ENCODE assay signal across 10 mouse cellular contexts in the genomic region with DNA sequence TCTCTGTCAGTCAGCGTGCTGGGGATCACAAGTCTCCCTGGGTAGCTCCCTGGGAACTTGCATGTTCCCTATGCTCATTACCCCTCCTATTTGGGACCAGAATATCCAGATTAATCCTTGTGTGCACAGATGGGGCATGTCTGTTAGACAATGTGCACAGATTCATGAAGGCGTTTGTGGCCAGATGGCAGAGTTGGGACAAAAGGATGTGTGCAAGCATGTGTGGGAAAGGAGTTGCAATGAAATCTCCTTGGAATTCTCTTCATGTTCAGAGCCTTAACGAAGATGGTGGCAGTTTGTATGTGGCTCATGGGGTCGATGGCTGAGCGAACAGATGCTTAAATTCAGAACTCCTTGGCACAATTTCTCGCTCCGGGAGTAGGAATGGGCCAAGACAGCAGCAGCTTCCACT.
DNase-seq lines count a peak whose midpoint lies in the region; ATAC-seq and TF ChIP-seq lines count a peak whose summit lies in the region.
"Had no signal": no experiment of that assay in that cellular context is flagged by ENCODE, and none has a peak within 500 bp of the region (broad histone marks: within the 10 kb centered on the region; RNA-seq: fewer than 3 reads in every experiment).

No protein-coding gene starts in this region.

- DNase-seq in cerebellum, postnatal 14 days = peak; percentile 27 to 36
- no peak for DNase-seq in cerebellum, adult 2 months
- peak; percentile 9 to 16 for DNase-seq in left cerebral cortex, adult 2 months (ENCODE audit: extremely low spot score in 1 of 2, low spot score in 2 of 2)
- DNase-seq in right cerebral cortex, adult 2 months (ENCODE audit: low spot score in 2 of 2) = peak; percentile 43 to 53
- no peak for DNase-seq in kidney, adult 8-10 months
- DNase-seq in ovary, postnatal 10 days (ENCODE audit: low spot score) = no peak

- H3K27ac ChIP-seq in cerebellum, adult 2 months (ENCODE audit: insufficient read depth, low read length) = no peak overlapping the region
- no peak overlapping the region for H3K27ac ChIP-seq in hindbrain, embryonic 13.5 days
- no peak overlapping the region for H3K27ac ChIP-seq in left cerebral cortex, adult 2 months
- H3K27ac ChIP-seq: liver, embryonic 15.5 days; stomach, embryonic 15.5 days had no signal

- ATAC-seq in hindbrain, embryonic 13.5 days (ENCODE audit: low FRiP score) = peak; percentile 71
- ATAC-seq in erythroid progenitor cell, adult 5-6 weeks (replicated peaks; ENCODE audit: low FRiP score, poor library complexity, severe bottlenecking) = no peak

- H3K9ac ChIP-seq in hindbrain, embryonic 13.5 days = no peak overlapping the region
- H3K9ac ChIP-seq: liver, embryonic 15.5 days; stomach, embryonic 15.5 days had no signal

- 23% methylated on average over 7 of the region's 7 CpGs for WGBS in cerebellum, adult 2 months
- 60% methylated on average over 7 of the region's 7 CpGs for WGBS in hindbrain, embryonic 13.5 days

- TF ChIP-seq POLR2A in cerebellum, adult 2 months (IDR thresholded peaks at IDR 0.05; ENCODE audit: borderline replicate concordance, insufficient read depth, low read length) = no peak

- intact Hi-C loops in left cerebral cortex, adult 2 months (cut with DNase I) = no loop called here

- no peak for TF ChIP-seq CTCF in cerebellum, adult 2 months (IDR thresholded peaks at IDR 0.05; ENCODE audit: borderline replicate concordance, insufficient read depth, low read depth, low read length)
- no peak for TF ChIP-seq CTCF in left cerebral cortex, adult 2 months (IDR thresholded peaks at IDR 0.05)

- no peak overlapping the region for H3K4me3 ChIP-seq in cerebellum, adult 2 months (replicated peaks; ENCODE audit: insufficient read depth, low read depth, low read length)
- no peak overlapping the region for H3K4me3 ChIP-seq in hindbrain, embryonic 13.5 days
- H3K4me3 ChIP-seq in left cerebral cortex, adult 2 months = no peak overlapping the region
- H3K4me3 ChIP-seq: liver, embryonic 15.5 days; stomach, embryonic 15.5 days had no signal

- H3K9me3 ChIP-seq in hindbrain, embryonic 13.5 days = no peaks in the 10 kb centered on the region
- H3K9me3 ChIP-seq: liver, embryonic 15.5 days; stomach, embryonic 15.5 days had no signal

- H3K36me3 ChIP-seq in hindbrain, embryonic 13.5 days = no peaks in the 10 kb centered on the region
- H3K36me3 ChIP-seq: liver, embryonic 15.5 days; stomach, embryonic 15.5 days had no signal

- H3K27me3 ChIP-seq in cerebellum, adult 2 months (ENCODE audit: control insufficient read depth, insufficient read depth, low read length) = no peaks in the 10 kb centered on the region
- H3K27me3 ChIP-seq in hindbrain, embryonic 13.5 days = no peaks in the 10 kb centered on the region
- H3K27me3 ChIP-seq: liver, embryonic 15.5 days; stomach, embryonic 15.5 days had no signal

- H3K4me2 ChIP-seq in hindbrain, embryonic 13.5 days = no peak overlapping the region
- H3K4me2 ChIP-seq: liver, embryonic 15.5 days; stomach, embryonic 15.5 days had no signal

- no peaks in the 10 kb centered on the region for H3K4me1 ChIP-seq in cerebellum, adult 2 months (ENCODE audit: control insufficient read depth, insufficient read depth, low read length)
- 0 out of 2 replicates have a peak, but pooled peaks cover 3% of the 10 kb centered on the region for H3K4me1 ChIP-seq in hindbrain, embryonic 13.5 days (replicated peaks)
- H3K4me1 ChIP-seq: liver, embryonic 15.5 days; stomach, embryonic 15.5 days had no signal

Comparison
In these comparisons a context has a peak if more than half of its experiments do, and no peak if none do; other contexts are left out.
1. DNase-seq: peak in cerebellum, postnatal 14 days (2 of 2), left cerebral cortex, adult 2 months (2 of 2) and right cerebral cortex, adult 2 months (2 of 2); none in cerebellum, adult 2 months (0 of 2), kidney, adult 8-10 months (0 of 2) and ovary, postnatal 10 days (single experiment).